9 mouse cellular contexts compared by ENCODE assay signal in the genomic region with DNA sequence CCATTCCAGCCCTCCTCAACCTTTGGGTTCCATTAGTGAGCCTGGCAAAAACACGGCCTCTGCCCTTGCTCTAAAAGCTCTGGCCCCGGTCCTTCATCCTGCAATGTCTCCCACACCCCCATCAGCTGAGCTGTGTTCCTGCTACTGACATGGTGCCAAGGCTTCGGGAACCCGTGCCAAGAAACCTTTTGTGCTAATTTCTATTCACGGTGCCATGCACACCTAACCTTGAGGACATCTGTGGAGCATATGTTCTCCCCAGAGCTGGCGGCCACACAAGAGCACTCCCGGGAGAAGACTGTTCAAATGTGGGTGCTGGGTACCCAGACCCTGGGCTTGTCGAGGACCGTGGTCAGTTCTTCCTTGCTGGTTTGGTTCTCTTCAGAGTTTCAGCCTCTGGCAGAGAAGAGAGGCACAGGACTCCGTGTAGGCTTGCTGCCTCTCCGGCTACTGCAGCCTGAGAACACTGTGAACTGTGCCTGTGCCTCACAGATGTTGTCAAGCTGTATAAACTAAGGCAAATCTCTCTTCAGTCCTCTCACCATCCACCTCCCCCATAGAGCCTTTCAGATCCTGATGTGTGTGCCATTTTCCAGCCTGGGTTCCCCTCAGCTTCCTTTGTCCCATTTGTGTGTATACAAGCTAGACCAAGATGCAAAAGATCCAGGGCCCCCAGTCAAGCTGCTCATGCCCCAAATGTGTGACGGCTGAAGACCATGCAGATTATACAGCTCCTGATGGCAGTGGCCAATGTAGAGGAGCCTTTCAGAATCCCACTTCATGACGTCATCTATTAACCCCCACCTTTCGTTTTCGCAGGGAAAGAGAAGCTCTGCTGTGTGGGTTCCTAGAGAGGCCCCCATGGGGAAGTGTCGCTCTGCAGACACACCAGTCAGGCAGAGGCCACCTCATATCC. TPM values are rescaled to one million over a fixed set of nuclear protein-coding genes. Genes with fewer than 3 reads are reported as not detected.
DNase-seq lines count a peak whose midpoint lies in the region; ATAC-seq and TF ChIP-seq lines count a peak whose summit lies in the region.
"Had no signal": no experiment of that assay in that cellular context is flagged by ENCODE, and none has a peak within 500 bp of the region (broad histone marks: within the 10 kb centered on the region; RNA-seq: fewer than 3 reads in every experiment).

No protein-coding gene starts in this region.

- no peak for TF ChIP-seq CTCF in kidney, adult 2 months (conservative IDR thresholded peaks at IDR 0.05; ENCODE audit: insufficient read depth, insufficient read length, low read depth, low read length)

- DNase-seq in adrenal gland, adult 2 months, result peak; percentile 15
- no peak for DNase-seq in adrenal gland, adult 8-10 months
- DNase-seq in cerebellum, adult 9-11 months, result peak; percentile 97
- peak; percentile 65 to 66 for DNase-seq in heart, adult 18-20 months
- DNase-seq in kidney, adult 2 months, result peak; percentile 90
- peak; percentile 55 for DNase-seq in limb, embryonic 14.5 days (ENCODE audit: low spot score)
- peak; percentile 63 to 69 for DNase-seq in right cerebral cortex, postnatal 10 days (ENCODE audit: low spot score in 2 of 2)
- no peak for DNase-seq in spleen, adult 12 weeks (ENCODE audit: low spot score)

- H3K4me2 ChIP-seq in limb, embryonic 14.5 days (replicated peaks; ENCODE audit: low read depth, low read length, severe bottlenecking), result peak overlapping the region; percentile 16; the same call in 1 of the 2 replicates

- H3K27me3 ChIP-seq in kidney, adult 2 months (replicated peaks; ENCODE audit: control insufficient read depth, insufficient read depth, low read length), result no peaks in the 10 kb centered on the region
- H3K27me3 ChIP-seq in limb, embryonic 14.5 days (ENCODE audit: control insufficient read depth, insufficient read depth, low read length), result no peaks in the 10 kb centered on the region

- no peaks in the 10 kb centered on the region for H3K9me3 ChIP-seq in limb, embryonic 14.5 days (ENCODE audit: control insufficient read depth, low read length)

- peak; percentile 60 for ATAC-seq in limb, embryonic 14.5 days (ENCODE audit: low FRiP score, low read depth)

- WGBS in kidney, adult 2 months, result 42% methylated on average over 16 of the region's 16 CpGs
- WGBS in limb, embryonic 14.5 days, result 29% methylated on average over 16 of the region's 16 CpGs

- TF ChIP-seq POLR2A in kidney, adult 2 months (IDR thresholded peaks at IDR 0.05; ENCODE audit: low read depth, low read length), result no peak
- no peak for TF ChIP-seq POLR2A in limb, embryonic 14.5 days (IDR thresholded peaks at IDR 0.05; ENCODE audit: borderline replicate concordance, extremely low read depth, insufficient read depth, insufficient read length)

- H3K4me1 ChIP-seq in kidney, adult 2 months (ENCODE audit: control insufficient read depth, insufficient read depth, low read length), result peaks cover 4% of the 10 kb centered on the region; the same call in 1 of the 2 replicates
- peaks cover 34% of the 10 kb centered on the region for H3K4me1 ChIP-seq in limb, embryonic 14.5 days (ENCODE audit: control insufficient read depth, insufficient read depth, low read length)

- no peak overlapping the region for H3K27ac ChIP-seq in kidney, adult 2 months (ENCODE audit: insufficient read depth, low read depth, low read length)
- 0 out of 2 replicates have a peak overlapping the region, but pooled peaks have one; percentile 62 for H3K27ac ChIP-seq in limb, embryonic 14.5 days (replicated peaks; ENCODE audit: low read depth, low read length)
- H3K27ac ChIP-seq: liver, embryonic 14.5 days had no signal

- H3K4me3 ChIP-seq in kidney, adult 2 months (ENCODE audit: insufficient read depth, low read depth, low read length), result no peak overlapping the region
- no peak overlapping the region for H3K4me3 ChIP-seq in limb, embryonic 14.5 days (replicated peaks; ENCODE audit: low read length)

- H3K9ac ChIP-seq in limb, embryonic 14.5 days (ENCODE audit: low read depth, low read length, severe bottlenecking), result no peak overlapping the region
- H3K9ac ChIP-seq: liver, embryonic 14.5 days had no signal

- H3K36me3 ChIP-seq in kidney, adult 2 months (ENCODE audit: control insufficient read depth, insufficient read depth, low read length), result no peaks in the 10 kb centered on the region
- no peaks in the 10 kb centered on the region for H3K36me3 ChIP-seq in limb, embryonic 14.5 days (ENCODE audit: control insufficient read depth, insufficient read depth, low read length)

RNA-seq across cellular contexts. Expression of a gene that starts 49.0 kb away (rescaled TPM):
- 10 to 100 TPM in 1 of 2 experiments, 1 to 10 TPM in 1; 8.8 to 10.8 TPM for total RNA-seq in adrenal gland, adult 2 months (2021)
- polyA plus RNA-seq in adrenal gland, adult 2 months (2012; rRNA removed), result 0.63 and 0.87 TPM in 2 replicates
- 10 to 100 TPM; 10.0 to 17.4 (median 13.4) TPM for total RNA-seq in adrenal gland, adult 8-10 months (2022)
- under 1 TPM; 0.51 to 0.99 TPM for total RNA-seq in heart, adult 18-20 months (2021)
- polyA plus RNA-seq in kidney, adult 2 months (2012; rRNA removed), result 0.45 and 0.58 TPM in 2 replicates
- polyA plus RNA-seq in limb, embryonic 14.5 days (2012; rRNA removed), result 4.9 and 5.3 TPM in 2 replicates
- polyA plus RNA-seq in limb, embryonic 14.5 days (2014; fragmentation: Nextera tagmentation; extraction: Ambion mirVana), result 4.5 and 5.8 TPM in 2 replicates

Comparison
In these comparisons a context has a peak if more than half of its experiments do, and no peak if none do; other contexts are left out.
1. DNase-seq: peak in adrenal gland, adult 2 months (single experiment), cerebellum, adult 9-11 months (single experiment), heart, adult 18-20 months (2 of 2), kidney, adult 2 months (single experiment), limb, embryonic 14.5 days (single experiment) and right cerebral cortex, postnatal 10 days (2 of 2); none in adrenal gland, adult 8-10 months (single experiment) and spleen, adult 12 weeks (single experiment).
2. RNA of a gene that starts 49.0 kb away (total RNA-seq): 10.0 to 17.4 TPM in adrenal gland, adult 8-10 months and 8.8 to 10.8 TPM in adrenal gland, adult 2 months; 0.51 to 0.99 TPM in heart, adult 18-20 months; every median in the first group is over 4 times any median in the second.